Mouse (Mus musculus) retina, postnatal 1 day (tissue): Measurements from ENCODE around the gene B3glct.
A peak's percentile ranks its signal among the peaks of the same experiment; 100 is the strongest.

Source experiments
- DNase-seq: peaks from one replicate; pipeline ENCODE4 v3.0.0-alpha.2; 2012

B3glct gene

DNA sequence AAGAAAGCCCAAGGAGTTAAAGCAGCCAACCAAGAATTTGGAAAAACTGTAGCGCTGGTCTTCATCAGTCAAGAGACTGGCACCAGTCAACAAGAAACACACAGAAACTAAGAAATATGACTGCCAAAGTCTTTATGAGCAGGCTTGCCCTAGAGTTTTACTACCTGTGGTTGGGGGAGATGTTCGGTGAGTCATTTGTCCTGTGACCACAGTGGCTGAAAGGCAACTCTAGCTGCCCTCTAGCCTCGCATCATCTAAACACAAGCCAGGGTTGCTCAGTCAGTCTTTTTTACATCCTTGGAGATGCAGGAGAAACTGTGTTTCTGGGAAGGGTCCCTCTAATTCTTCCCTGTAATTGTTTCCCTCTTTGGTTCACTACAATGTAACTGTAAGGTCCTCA lies 834 bp upstream of the B3glct start:
- DNase-seq: no peak

DNA sequence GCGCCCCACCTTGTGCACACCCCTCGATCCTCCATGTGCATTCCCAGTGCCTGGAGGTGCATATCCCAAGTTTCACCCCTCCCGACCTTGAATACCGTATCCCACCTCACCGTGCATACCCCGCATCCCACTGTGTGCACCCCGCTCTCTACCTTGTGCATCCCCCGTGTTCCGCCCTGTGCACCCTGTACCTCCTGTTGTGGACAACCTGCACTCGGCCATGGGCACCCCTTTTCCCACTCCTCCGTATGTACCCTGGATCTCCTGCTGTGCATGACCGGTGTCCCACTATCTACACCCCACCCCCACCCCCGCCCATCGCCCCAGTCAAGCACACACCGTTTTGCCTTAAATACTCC lies 939 bp downstream of the B3glct start:
- no peak for DNase-seq

DNA sequence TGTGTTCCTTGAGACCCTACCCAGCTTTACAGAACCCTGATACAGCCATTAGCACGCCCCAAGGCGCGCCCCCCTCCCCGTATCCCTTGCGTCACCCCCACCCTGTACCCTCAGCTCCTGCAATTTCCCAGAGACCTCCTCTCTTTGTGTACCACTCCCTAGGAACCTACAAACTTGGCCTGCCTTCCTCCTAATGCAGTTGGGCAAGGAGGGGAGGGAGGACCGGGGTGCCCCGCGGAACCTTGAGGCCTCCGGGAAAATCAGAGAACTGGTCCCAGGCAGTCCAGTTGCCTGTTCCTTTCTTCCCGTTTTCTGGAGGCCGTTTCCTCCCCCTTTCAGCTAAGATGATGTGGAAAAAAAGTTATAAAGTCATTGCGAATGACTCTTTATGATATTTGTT lies 1.3 kb downstream of the B3glct start:
- DNase-seq: peak; percentile 25

DNA sequence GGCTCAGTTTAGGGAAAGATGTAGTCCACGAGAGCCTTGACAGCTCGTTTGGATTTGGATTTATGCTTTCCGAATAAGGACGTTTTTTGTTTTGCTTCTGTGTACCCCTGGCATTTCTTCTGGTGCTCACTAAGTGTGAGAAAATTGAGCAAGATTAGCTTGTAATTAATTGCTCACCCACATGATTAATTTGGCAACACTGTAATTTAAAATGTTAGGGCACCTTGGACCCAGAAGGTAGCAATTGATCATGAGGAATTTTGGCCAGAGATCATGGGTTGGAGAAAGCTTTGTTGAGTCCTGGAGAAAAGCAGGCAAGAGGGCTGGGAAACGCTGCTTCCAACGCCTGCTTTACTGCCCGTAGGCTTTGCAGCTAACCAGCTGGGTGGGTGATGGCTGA lies 1.9 kb downstream of the B3glct start:
- DNase-seq: no peak

DNA sequence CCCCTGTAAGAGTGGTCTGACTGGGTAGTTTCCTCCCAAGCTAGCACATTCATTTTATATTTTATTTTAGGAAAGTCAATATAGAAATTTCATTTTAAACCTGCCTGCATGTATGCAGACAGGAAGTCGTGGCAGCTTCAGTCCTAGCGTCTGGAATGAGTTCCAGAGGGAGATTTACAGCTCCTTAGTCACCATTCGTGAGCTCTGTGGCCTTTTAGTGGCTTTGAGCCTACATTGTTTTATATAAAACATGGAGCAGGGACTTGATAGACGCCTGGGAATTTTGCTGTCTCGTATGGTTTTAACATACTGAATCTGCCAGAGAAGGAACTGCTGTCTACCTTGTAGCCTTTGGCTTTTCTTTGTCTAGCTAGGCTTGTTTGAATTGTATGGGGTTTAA lies 2.9 kb downstream of the B3glct start:
- no peak for DNase-seq

DNA sequence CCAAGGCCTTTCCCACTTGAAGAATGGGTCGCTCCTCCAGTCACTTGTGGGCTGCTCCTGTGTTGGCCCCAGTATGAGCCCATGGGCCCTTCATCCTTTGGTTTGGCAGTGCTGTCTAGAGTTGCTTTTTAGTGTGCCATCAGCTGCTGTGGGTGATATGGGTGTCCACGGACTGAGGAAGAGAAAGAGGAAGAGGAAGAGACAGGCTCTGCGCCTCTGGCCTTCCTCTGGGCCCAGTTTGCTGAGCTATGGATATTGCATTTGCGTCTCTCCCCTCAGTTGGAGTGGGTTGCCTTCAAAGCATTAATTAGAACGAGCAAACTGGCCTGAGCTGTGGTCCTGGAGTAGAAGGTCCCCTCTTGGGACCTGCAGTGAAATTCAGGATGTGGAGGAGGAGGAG lies 11.8 kb downstream of the B3glct start:
- no peak for DNase-seq

DNA sequence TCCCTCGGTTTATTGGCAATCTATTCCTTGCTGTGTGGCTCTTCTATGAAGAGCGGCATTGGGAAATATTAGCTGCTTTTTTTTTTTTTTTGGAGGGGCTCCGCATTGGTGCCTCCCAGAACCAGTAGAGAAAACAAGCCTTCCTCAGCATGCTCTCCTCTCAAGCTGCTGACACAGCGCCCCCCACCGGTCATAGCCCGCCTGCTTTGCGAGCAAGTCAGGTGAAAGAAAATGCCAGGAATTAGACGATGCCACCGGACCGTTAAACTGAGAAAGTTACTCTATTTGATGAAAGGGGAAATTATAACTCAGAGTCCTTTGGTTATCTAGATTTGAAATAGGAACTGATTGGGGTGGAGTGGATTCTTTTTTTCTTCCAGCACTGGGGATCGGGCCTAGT lies 14.5 kb downstream of the B3glct start:
- DNase-seq: peak; percentile 25

DNA sequence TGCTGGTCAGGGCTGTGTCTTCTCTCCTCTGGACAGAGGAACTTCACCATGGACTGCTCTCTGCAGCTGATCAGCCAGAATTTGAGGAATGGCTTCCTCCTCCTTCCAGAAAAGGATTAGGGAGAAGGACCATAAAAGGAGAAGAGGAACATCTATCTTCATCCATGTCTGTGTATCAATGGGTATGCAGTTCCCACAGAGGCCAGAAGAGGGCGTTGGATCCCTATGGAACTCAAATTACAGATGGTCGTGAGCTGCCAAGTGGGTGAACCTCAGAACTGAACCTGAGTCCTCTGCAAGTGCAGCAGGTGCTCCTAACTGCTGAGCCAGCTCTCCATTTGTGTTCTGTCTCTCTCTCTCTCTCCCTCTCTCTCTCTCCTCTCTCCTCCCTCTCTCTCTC lies 15.2 kb downstream of the B3glct start:
- no peak for DNase-seq

DNA sequence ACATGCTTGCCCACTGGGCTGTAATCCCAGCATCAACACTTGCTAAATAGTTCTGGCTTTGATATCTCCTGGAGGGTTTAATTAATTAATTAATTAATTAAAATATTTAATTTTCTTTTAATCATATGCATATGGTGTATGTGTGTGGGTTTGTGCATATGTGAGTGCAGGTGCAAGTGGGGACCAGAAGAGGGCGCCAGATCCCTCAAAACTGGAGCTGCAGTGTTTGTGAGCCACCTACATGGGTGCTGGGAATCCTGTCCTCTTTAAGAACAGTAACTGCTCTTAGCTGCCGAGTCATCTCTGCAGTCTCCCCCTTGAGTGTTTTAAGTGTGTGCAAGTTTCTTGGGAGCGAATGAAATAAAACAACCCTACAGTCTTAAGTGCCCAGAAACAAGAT lies 15.9 kb downstream of the B3glct start:
- no peak for DNase-seq

DNA sequence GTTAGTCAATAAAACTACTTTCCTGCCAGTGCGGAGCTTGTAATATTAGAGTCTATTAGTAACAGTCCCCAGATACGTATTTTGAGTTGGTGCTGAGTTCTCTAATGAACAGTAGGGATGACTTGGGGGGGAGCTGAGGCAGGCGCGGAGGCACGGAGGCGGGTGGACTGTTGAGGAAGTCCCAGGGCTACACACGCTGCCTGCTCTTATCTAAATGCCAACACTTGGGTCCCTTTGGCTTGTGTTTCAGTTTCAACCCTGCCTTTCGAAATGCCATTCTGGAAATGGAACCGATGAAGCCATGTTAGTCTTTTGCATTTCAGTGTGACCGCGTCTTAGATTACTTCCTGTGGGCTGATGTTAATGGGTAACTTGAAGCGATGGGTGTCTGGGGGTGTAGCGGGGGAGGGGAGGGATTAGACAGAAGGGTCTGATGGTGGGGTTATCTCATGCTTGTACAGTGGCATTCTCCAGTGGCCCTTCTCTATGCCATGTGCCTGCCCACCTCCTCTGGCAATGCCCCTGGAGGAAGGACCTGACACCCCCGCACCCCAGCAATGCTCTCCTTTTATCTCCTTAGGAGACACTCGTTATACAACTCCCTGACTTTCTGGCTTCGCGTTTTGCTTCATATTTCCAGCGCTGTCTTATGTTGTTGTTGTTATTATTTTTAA lies 17.2 kb downstream of the B3glct start:
- DNase-seq: no peak

DNA sequence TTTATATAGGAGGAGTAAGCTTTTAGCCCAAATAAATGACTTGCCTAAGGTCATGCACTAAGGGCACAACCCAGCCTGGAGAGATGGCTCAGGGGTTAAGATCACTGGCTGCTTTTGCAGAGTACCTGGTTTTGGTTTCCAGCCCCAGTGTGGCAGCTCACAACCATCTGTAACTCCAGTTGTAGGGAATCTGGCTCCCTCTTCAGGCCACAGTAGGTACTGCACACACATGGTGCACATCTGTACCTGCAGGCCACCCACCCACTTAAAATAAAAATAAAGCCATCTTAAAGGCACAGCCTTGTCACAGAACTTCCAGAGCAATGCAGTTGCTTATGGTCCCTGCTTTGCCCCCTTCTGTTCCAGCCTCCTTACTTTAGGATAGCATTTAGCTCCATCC lies 24.7 kb downstream of the B3glct start:
- no peak for DNase-seq

DNA sequence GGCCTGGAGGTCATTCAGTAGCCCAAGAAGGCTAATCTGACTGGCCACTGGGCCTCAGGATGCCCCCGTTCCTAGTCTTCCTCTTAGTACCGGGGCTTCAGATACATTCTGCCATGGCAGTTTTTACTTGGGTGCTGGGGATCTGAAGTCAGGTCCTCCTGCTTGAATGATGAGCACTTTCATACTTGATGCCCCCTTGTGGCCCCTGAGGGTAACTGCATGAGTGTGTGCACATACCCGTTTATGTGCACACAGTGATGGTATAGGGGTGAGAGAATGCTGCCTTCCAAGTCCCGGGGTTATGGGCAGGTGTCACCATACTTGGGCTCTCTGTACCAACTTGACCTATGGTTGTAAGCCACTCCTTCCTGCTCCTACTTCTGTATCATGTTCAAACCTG lies 33.5 kb downstream of the B3glct start:
- peak; percentile 13 for DNase-seq

DNA sequence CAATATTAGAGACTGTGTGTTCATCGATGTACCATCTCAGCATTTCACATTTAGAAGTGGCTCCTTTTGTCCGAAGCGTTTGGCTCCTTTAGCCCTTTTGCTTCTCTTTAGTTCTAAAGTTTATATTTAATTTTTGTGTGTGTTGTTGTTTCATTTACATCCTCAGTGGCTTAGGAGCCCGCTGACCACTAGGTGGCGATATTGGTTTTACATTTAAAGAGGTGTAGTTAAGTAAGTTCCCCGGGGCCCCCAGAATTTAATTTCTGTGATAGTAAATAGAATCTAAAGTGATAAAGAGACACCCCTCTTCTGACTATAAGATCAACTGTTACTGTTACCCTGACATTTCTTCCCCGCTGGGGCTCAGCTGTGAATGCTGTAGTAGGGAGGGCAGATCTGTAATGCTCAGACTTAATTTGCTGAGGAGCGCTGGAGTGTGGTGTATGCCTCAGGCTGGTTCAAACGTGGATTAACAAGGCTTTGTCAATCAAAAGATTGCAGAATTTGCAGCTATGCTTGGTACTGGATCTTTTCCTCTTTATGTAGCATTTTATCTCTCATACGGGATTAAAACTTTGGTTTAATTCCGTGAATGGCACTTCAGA lies 35.2 kb downstream of the B3glct start:
- peak; percentile 78 for DNase-seq

DNA sequence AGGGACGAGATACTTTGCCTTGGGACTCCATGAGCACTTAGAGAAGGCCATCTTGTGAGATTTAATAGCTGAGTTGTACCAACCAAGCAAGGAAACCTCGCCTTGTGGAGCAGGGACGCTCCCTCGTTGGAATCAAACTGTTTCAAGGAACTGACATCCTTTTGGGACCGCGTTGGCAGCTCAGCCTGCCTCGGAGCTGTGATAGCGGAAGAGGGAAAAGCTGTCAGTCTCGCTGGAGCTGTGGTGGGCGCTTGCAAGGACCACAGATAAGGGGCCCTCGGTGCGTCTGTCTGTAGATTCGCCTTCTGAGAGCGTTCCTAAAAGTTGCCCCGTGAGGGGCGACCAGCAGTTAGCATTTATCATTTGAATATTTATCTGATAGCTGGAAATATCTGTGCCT lies 35.8 kb downstream of the B3glct start:
- peak; percentile 24 for DNase-seq

DNA sequence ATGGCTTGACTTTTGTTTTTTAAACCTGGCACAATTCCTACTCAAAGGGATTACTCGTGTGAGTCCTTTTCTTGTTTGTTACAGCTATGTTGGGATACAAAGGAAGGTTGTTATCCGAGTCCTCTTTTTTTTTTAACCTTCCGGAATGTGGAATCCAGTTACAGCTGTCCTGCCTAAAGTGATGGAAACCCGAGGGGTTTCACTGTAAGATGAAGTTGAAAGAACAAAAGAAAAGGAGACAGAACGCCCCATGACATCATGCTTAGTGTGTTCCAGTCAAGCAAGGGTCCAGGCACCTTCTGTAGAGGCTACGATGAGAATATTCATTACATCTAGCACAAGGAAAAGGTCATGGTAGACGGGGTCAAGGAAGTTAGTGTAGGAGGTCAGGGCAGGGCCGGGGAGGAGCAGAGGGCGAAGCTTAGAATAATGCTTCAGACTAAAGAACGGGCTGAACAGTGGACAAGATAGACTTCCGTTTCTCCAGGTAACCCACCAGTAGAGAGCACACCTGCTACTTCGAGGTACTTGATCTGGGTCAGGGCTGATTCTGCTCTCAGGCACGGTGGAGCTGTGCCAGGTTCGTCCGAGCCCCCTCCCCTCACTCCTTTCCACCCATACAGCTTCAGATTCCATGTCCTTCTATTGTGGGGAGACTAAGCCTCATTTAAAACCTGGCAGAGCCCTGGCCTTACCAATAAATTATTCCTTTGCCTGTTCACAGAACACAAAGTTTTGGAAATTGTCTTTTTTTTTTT lies 37.7 kb downstream of the B3glct start:
- DNase-seq: peak; percentile 41

DNA sequence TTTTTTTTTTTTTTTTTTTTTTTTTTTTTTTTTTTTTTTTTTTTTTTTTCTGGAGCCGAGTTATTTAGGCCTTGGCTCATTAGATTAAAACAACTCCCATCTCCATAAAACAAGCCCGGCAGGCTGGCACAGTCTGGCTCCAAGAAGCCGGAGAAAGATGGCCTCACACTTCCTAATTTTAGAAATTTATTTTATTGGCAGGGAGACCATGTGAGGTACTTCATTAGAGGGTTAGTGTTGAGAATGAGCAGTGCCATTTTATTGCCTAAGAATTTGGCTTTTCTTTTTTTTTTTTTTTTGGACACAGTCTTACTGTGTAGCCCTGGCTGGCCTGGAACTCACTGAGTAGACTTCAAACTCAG lies 38.3 kb downstream of the B3glct start:
- peak; percentile 19 for DNase-seq

DNA sequence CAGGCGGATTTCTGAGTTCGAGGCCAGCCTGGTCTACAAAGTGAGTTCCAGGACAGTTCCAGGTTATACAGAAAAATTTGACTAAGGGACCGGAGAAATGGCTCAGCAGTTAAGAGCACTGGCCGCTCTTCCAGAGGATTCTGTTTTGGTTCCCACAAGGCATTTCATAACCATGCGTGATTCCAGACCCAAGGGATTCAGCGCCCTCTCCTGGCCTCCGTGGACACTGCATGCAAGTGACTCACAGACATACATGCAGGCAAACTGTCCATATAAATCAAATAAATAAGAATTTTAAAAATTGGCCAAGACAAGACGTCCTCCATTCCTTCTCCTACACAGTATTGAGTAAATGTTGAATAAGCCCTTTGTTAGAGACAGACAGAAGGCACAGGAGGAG lies 53.7 kb downstream of the B3glct start:
- DNase-seq: no peak

DNA sequence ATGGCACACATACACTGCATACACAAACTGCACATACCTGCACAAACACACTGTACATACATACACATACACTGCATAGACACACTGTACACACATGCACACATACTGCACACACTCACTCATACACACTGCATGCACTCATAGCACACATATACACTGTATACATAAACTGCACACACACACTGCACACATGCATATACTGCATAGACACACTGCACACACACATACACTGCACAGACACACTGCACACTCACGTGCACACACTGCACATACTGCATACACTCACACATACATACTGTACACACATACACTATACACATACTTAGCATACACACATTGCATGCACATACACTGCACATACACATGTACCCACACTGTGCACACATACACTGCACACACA lies 59.2 kb downstream of the B3glct start:
- no peak for DNase-seq

DNA sequence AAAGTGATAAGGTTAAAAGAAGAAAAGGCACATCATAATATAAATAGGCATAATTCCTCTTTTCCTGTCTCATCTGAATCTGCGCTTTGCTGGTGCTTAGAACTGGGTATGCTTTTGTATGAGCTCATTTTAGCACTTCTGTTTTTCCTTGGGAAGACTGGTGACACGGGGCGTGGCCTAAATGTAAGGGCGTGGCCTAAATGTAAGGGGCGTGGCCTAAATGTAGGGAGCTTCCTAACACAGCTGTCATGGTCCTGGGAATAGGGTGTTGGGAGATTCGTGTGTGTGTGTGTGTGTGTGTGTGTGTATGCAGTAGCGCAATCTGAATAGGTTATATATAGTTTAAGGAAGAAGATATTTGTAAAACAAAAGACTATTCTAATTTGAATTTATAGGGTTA lies 62.1 kb downstream of the B3glct start:
- DNase-seq: no peak

DNA sequence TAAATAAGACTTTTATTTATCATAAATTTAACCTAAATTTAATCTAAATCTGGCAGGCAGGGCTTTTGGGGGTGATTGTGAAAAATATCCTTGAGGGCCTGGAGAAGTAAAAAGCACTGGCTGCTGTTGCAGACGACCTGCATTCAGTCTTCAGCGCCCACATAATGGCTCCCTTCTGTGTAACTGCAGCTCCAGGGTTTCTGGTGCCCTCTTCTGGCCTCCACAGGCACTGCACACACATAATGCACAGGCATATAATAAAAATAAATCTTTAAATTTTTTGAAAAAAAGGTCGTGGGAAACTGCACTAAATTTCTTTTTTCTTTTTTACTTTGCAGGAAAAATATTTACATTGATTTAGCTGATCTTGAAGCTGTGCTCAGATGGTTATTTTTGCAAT lies 62.7 kb downstream of the B3glct start:
- no peak for DNase-seq

DNA sequence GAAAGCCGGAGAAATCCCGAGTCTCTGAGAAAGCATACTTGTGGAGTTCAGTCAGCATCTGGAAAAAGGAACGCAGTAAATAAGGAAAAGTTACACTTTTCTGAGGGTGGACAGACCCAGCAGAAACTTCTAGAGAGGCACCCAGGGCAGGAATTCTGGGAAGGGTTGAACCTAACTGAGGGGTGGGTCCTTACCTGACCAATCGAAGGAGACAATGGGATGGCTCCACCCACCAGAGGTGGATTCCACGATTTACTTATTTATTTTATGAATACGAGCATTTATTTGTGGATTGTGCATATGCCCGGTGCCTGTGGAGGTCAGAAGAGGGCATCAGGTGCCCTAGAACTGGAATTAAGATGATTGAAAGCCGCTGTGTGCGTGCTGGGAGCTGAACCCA lies 64.3 kb downstream of the B3glct start:
- no peak for DNase-seq

DNA sequence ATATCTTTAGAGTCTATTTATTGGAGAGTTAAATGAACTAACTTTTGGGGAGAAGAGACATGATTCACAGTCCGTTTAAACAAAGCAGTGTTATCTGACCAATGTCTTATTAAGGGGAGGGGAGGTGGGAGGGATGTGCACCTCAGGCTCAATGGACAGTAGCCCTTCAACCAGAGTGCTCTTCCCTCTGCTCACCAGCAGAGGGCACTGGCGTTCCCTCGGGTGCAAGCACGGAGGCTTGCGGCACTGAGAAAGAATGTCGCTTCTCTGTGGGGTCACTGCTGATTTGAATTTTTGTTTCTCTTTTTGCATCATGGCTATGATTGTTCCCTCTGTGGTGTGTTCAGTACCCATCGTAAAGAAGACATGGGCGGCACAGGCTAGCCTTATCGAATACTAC lies 67.0 kb downstream of the B3glct start:
- no peak for DNase-seq

DNA sequence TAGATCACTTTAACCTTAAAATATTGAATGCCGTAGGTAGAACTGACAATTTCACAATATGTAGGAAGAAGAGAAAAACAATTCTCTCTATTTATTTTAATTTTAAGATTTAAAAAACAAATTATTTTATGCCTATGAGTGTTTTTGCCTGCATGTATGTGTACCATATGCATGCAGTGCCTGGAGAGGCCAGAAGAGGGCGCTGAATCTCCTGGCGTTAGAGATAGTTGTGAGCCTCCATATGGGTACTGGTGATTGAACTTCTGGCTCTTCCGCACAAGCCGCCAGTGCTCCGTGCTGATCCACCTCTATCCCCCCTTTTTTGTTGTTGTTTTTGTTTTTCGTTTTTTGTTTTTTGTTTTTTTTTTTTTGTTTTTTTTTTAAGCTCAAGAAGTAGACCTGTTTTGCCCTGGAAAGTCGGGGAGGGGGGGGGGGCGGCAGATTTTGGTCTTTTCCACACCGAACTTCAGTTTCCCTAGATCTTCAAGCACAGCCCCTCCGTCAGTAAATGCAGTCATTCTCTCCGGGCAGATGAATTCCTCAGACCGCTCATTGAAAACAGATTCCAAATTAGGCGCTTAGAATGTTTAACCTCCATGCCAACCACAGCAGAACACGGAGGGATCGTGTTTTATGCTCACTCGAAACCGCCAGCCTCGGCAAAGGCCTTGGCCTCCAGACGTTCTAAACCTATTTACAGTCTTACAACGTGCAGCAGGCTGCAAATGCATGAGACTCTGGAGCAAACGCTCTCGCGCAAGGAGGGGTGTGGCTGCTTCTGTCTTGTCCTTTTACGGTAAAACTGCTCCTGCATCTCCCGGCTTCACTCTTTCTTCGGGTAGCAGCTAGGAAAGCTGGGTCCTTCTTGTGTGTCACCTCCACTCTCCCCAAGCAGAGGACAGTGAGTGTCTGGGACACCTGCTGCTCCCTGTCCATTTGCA lies 70.9 kb downstream of the B3glct start:
- DNase-seq: no peak

DNA sequence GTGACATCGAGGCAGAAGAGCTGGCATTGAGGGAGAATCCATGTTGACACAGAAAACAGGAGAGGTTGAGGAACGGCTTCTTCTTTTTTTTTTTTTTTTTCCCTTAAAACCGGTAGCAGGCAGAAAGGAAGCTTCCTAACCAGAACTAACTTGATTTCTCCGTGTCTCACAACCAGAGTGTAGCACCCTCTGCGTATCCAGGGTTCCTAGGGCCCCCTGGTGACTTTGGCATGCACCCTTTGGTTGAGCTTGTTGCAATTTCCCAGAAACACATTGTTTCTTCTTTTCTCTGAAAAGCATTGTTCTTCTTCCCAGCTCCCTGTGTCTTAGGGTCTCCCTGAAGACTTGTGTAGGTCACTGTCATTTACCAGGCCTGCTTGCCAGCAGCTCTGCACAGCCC lies 73.8 kb downstream of the B3glct start:
- DNase-seq: no peak
